Mouse (Mus musculus) bone marrow macrophage, adult 2 months (primary cell): ENCODE results near the gene C1ql4.

ENCODE experiments used
- CTCF ChIP-seq: IDR thresholded peaks from 2 replicates; pipeline ENCODE4 v1.5.1; 2012; ENCODE audit warnings: low read depth, mild to moderate bottlenecking, low read length, moderate library complexity
- POLR2A ChIP-seq: IDR thresholded peaks from 2 replicates; pipeline ENCODE4 v1.6.1; 2012; ENCODE audit warnings: mild to moderate bottlenecking, low read depth, low read length, borderline replicate concordance

DNA sequence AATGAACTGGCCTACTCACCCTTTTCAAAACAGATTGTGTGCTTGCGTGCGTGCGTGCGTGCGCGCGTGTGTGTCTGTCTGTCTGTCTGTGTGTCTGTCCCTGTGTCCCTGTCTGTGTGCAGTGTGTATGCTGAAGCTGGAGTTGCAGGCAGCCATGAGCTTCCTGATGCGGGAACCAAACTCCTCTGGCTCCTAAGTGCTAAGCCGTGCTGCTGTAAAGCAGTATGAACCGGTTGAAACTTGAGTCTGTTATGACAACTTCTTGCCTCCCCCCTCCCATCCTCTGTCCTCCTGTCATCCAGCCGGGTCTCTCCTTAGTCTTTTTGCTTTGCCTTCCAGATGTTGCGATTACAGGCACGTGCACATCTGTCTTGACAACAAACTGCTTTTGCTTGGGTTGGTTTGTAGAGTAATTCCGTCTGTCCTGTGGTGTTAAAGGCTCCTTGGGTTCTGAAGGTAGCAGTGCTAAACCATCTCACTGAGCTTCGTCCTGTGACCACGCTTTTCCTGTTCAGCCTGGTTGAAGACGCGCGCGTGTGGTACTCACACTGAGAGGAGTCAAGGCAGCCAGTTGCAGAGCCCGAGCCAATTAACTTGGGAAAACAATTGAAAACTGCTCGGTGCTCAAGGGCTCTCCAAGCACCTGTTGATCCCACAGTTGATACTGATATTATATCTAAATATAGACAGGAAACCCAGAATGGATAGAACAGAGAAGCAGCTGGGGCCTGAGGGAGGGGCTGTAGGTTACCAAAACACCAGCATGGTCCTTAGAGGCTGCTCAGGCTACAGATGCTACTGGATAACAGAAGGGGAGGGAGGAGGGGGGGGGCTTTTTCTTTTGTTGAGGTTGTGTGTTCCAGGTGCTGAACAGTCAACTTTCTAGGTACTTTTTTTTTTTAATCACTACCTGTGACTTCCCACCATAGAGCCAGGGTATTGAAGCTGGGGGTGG lies 42.6 kb upstream of the C1ql4 start:
- TF ChIP-seq CTCF, result no peak
- TF ChIP-seq POLR2A, result no peak
